Mouse (Mus musculus): Measurements from ENCODE around the gene Nav1. TPM values are rescaled to one million over a fixed set of nuclear protein-coding genes. Genes with fewer than 3 reads are reported as not detected.

Nav1 gene
- total and polyA plus RNA-seq, 2 experiments, result 0.83 to 1.8 TPM

DNA sequence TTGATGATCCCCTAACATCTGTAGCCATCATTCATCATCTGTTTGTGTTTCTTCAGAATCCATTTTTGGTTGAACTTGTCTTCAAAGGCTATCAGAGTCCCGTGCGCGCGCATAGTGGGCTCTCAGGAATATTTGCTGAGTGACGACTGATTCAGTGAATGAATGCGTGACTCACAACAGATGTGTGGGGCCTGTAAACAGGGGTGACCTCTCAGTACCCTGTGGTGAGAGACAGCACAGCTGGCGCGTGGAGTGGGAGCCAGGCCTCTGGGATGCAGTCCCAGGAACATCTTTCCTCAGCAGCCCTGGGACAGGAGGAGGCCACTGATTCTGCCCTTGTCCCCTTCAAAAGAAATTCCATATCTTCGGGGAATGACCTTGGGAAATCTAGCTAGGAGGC is 16.3 kb downstream of the Nav1 start:
- no peak for DNase-seq (ENCODE audit: extremely low read depth, low read depth, low spot score)
- WGBS, result 74% methylated on average over 9 of the region's 9 CpGs
- no peak overlapping the region for H3K9ac ChIP-seq (ENCODE audit: low read depth, low read length)
- no peak overlapping the region for H3K4me3 ChIP-seq (ENCODE audit: insufficient read depth, low read depth, low read length)
- no peak overlapping the region for H3K27ac ChIP-seq (replicated peaks; ENCODE audit: insufficient read depth, low read depth, low read length)
- no peaks in the 10 kb centered on the region for H3K79me2 ChIP-seq (ENCODE audit: control insufficient read depth, insufficient read depth, low read length)
- TF ChIP-seq POLR2A (IDR thresholded peaks at IDR 0.05; ENCODE audit: extremely low read depth, insufficient read depth, low read length) (no peak), CTCF (IDR thresholded peaks at IDR 0.05; ENCODE audit: low read depth, low read length) (no peak)
- H3K27me3 ChIP-seq (ENCODE audit: control insufficient read depth, insufficient read depth, low read length), result no peaks in the 10 kb centered on the region
- no peaks in the 10 kb centered on the region for H3K4me1 ChIP-seq (ENCODE audit: control insufficient read depth, insufficient read depth, low read length)
- H3K36me3 ChIP-seq (ENCODE audit: control insufficient read depth, insufficient read depth, low read length), result no peaks in the 10 kb centered on the region

- peaks cover 2% of the 10 kb centered on the region; the same call in 1 of the 2 replicates for H3K27me3 ChIP-seq (ENCODE audit: control insufficient read depth, insufficient read depth, low read length)
- TF ChIP-seq POLR2A (IDR thresholded peaks at IDR 0.05; ENCODE audit: extremely low read depth, insufficient read depth, low read length), result no peak
- no peak for TF ChIP-seq CTCF (IDR thresholded peaks at IDR 0.05; ENCODE audit: low read depth, low read length)
- no peaks in the 10 kb centered on the region for H3K79me2 ChIP-seq (ENCODE audit: control insufficient read depth, insufficient read depth, low read length)
- 43% methylated on average over 3 of the region's 3 CpGs for WGBS
- no peaks in the 10 kb centered on the region for H3K4me1 ChIP-seq (ENCODE audit: control insufficient read depth, insufficient read depth, low read length)
- no peak overlapping the region for H3K4me3 ChIP-seq (ENCODE audit: insufficient read depth, low read depth, low read length)
- no peak overlapping the region for H3K9ac ChIP-seq (ENCODE audit: low read depth, low read length)
- H3K36me3 ChIP-seq (ENCODE audit: control insufficient read depth, insufficient read depth, low read length), result no peaks in the 10 kb centered on the region
- H3K27ac ChIP-seq (replicated peaks; ENCODE audit: insufficient read depth, low read depth, low read length), result no peak overlapping the region
- no peak for DNase-seq (ENCODE audit: extremely low read depth, low read depth, low spot score)
Observed at GRCm38 (mm10) chr1:135588973-135589372, 18.1 kb downstream of the Nav1 start.

DNA sequence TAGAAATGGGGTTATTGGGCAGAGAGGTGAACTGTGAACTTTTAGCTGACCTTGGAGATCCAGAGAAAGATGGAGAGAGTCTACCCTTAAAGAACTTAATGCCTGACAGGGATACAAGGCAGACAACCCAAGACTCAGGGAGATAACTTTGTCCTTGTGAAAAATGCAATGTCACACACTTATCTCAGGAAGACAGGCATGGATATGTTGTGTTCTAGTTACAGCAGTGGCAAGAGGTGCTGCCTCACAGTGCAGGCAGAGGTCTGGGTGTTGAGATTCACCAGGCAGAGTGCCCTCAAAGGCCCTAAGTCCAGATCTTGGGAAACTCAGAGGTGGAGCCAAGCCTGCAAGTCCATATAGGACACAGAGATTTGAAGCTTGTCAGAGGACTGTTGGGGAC is 20.2 kb downstream of the Nav1 start:
- no peak for TF ChIP-seq CTCF (IDR thresholded peaks at IDR 0.05; ENCODE audit: low read depth, low read length)
- H3K79me2 ChIP-seq (ENCODE audit: control insufficient read depth, insufficient read depth, low read length), result no peaks in the 10 kb centered on the region
- H3K36me3 ChIP-seq (ENCODE audit: control insufficient read depth, insufficient read depth, low read length), result no peaks in the 10 kb centered on the region
- DNase-seq (ENCODE audit: extremely low read depth, low read depth, low spot score), result no peak
- no peak overlapping the region for H3K27ac ChIP-seq (replicated peaks; ENCODE audit: insufficient read depth, low read depth, low read length)
- 0 out of 2 replicates have a peak, but pooled peaks cover 2% of the 10 kb centered on the region for H3K4me1 ChIP-seq (ENCODE audit: control insufficient read depth, insufficient read depth, low read length)
- H3K9ac ChIP-seq (ENCODE audit: low read depth, low read length), result no peak overlapping the region
- no peak overlapping the region for H3K4me3 ChIP-seq (ENCODE audit: insufficient read depth, low read depth, low read length)
- peaks cover 5% of the 10 kb centered on the region; the same call in 1 of the 2 replicates for H3K27me3 ChIP-seq (ENCODE audit: control insufficient read depth, insufficient read depth, low read length)

GRCm38 (mm10) chr1:135585573-135585972 is 21.5 kb downstream of the Nav1 start:
- Histone ChIP-seq H3K9ac (ENCODE audit: low read depth, low read length) (no peak overlapping the region), H3K4me3 (ENCODE audit: insufficient read depth, low read depth, low read length) (peak overlapping the region; percentile 33; the same call in 1 of the 2 replicates), H3K79me2 (ENCODE audit: control insufficient read depth, insufficient read depth, low read length) (no peaks in the 10 kb centered on the region), H3K4me1 (ENCODE audit: control insufficient read depth, insufficient read depth, low read length) (0 out of 2 replicates have a peak, but pooled peaks cover 2% of the 10 kb centered on the region), H3K27me3 (ENCODE audit: control insufficient read depth, insufficient read depth, low read length) (peaks cover 5% of the 10 kb centered on the region; the same call in 1 of the 2 replicates), H3K36me3 (ENCODE audit: control insufficient read depth, insufficient read depth, low read length) (no peaks in the 10 kb centered on the region), H3K27ac (replicated peaks; ENCODE audit: insufficient read depth, low read depth, low read length) (no peak overlapping the region)
- WGBS, result 4% methylated on average over 18 of the region's 19 CpGs
- TF ChIP-seq CTCF (IDR thresholded peaks at IDR 0.05; ENCODE audit: low read depth, low read length) (no peak), POLR2A (IDR thresholded peaks at IDR 0.05; ENCODE audit: extremely low read depth, insufficient read depth, low read length) (no peak)
- DNase-seq (ENCODE audit: extremely low read depth, low read depth, low spot score), result no peak

DNA sequence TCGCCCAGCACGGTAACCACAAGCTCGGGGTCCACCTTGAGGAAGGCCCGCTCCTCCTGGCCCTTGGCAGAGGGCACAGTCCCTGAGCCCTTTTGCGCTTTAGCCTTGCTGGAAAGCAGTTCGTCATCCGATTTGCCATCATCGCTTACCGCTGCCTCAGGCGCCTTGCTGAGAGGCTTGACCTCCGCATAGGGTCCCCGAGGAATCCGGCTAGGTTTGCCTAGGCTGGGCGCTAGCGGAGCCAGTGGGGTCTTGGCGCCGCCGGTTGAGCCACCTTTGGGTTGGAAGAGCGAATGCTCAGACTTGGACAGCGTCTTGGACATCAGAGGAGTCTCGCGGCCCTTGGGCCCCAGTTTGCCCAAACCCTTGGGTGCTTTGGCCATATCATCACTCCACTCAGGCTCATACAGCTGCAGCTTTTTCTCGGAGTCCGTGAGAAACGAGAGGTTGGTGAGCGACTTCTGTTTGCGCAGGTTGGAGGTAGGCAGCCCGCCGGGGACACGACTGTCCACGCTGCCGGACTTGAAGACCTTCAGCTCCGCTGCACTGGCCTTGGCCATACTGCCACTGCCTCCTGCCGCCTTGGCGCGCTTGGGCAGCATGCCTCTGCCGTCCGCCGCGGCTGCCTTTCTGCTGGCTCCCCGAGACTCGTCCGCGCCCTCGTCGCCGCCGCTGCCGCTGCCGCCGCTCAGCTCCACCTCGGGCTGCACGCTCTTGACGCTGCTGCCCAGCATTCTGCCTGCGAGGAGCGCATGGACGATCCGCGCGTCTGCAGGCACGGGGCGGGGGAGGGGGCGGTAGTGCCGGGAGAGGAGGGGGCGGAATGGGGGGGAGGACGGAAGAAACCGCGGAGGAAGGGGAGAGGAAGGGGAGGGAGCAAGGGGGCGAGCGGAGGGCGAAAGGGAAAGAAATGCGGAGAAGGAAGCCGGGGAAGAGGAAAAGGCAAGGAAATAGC is 22.2 kb downstream of the Nav1 start:
- DNase-seq (ENCODE audit: extremely low read depth, low read depth, low spot score), result no peak
- Histone ChIP-seq H3K4me3 (ENCODE audit: insufficient read depth, low read depth, low read length) (peak overlapping the region; percentile 49; the same call in 1 of the 2 replicates), H3K36me3 (ENCODE audit: control insufficient read depth, insufficient read depth, low read length) (no peaks in the 10 kb centered on the region), H3K4me1 (ENCODE audit: control insufficient read depth, insufficient read depth, low read length) (0 out of 2 replicates have a peak, but pooled peaks cover 2% of the 10 kb centered on the region), H3K27me3 (ENCODE audit: control insufficient read depth, insufficient read depth, low read length) (peaks cover 5% of the 10 kb centered on the region; the same call in 1 of the 2 replicates), H3K27ac (replicated peaks; ENCODE audit: insufficient read depth, low read depth, low read length) (no peak overlapping the region), H3K9ac (ENCODE audit: low read depth, low read length) (peak overlapping the region; percentile 50; the same call in 1 of the 2 replicates), H3K79me2 (ENCODE audit: control insufficient read depth, insufficient read depth, low read length) (no peaks in the 10 kb centered on the region)
- no peak for TF ChIP-seq POLR2A (IDR thresholded peaks at IDR 0.05; ENCODE audit: extremely low read depth, insufficient read depth, low read length)
- TF ChIP-seq CTCF (IDR thresholded peaks at IDR 0.05; ENCODE audit: low read depth, low read length), result no peak
- WGBS, result 11% methylated on average over 73 of the region's 73 CpGs

Data from liver, adult 2 months (tissue).